Mouse (Mus musculus) bone marrow, adult 2 months (tissue): ENCODE data around the gene Fyn.

Experiments
- CTCF ChIP-seq: fragments of 200-500 bp; IDR thresholded peaks from 2 replicates; pipeline ENCODE4 v1.5.1; 2011; ENCODE audit warnings: low read length, control low read depth; ENCODE audit not compliant: control insufficient read depth, insufficient read depth
- POLR2A ChIP-seq: fragments of 200-500 bp; IDR thresholded peaks from 2 replicates; pipeline ENCODE4 v1.6.1; 2011; ENCODE audit warnings: low read depth, mild to moderate bottlenecking, control low read depth, low read length, borderline replicate concordance; ENCODE audit not compliant: control insufficient read depth

DNA sequence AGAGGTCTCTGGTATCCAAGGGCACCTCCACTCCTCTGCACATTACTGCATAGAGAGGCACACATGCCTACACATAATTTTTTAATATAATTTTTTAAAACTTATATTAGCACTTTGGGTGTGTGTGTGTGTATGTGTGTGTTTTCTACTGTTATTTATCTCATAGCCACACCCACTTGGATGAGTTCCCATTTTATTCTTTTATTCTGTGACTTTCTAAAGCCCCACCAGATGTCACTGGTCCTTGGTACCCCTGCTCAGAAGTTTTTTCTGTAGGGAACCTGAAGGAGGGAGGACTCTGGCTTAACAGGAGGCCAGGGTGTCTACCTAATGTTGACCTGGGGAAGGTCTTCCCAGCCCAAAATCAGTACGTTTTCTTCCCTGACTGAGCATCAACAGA is 152.7 kb downstream of the Fyn start:
- TF ChIP-seq CTCF (no peak), POLR2A (no peak)
